Mouse (Mus musculus) kidney, adult 2 months (tissue): Measurements from ENCODE around the gene Llph. TPM values are rescaled to one million over a fixed set of nuclear protein-coding genes. Genes with fewer than 3 reads are reported as not detected.

ENCODE experiments used
- DNase-seq: peaks from one replicate; pipeline ENCODE4 v3.0.0; 2021
- H3K27ac ChIP-seq: fragments of 200-500 bp; 2 replicates; pipeline ENCODE4 v1.5.1; 2012; ENCODE audit warnings: low read depth, low read length, control low read depth, inconsistent platforms; ENCODE audit not compliant: insufficient read depth
- H3K27me3 ChIP-seq: fragments of 200-500 bp; replicated peaks from 2 replicates; pipeline ENCODE4 v1.6.1; 2012; ENCODE audit warnings: mild to moderate bottlenecking, moderate library complexity, low read length, inconsistent platforms; ENCODE audit not compliant: control insufficient read depth, insufficient read depth
- H3K36me3 ChIP-seq: fragments of 200-500 bp; 2 replicates; pipeline ENCODE4 v1.6.1; 2012; ENCODE audit warnings: mild to moderate bottlenecking, moderate library complexity, low read length, inconsistent platforms; ENCODE audit not compliant: control insufficient read depth, insufficient read depth
- H3K4me1 ChIP-seq: fragments of 200-500 bp; 2 replicates; pipeline ENCODE4 v1.6.1; 2011; ENCODE audit warnings: low read length; ENCODE audit not compliant: control insufficient read depth, insufficient read depth
- H3K4me3 ChIP-seq: fragments of 200-500 bp; 2 replicates; pipeline ENCODE4 v1.5.1; 2011; ENCODE audit warnings: mild to moderate bottlenecking, low read depth, low read length, control low read depth; ENCODE audit not compliant: insufficient read depth
- CTCF ChIP-seq: fragments of 200-500 bp; conservative IDR thresholded peaks from 2 replicates; pipeline ENCODE4 v1.5.1; 2011; ENCODE audit warnings: low read depth, mild to moderate bottlenecking, control low read depth, low read length, moderate library complexity, mixed read lengths; ENCODE audit not compliant: insufficient read depth, insufficient read length
- POLR2A ChIP-seq: fragments of 200-500 bp; IDR thresholded peaks from one replicate; pipeline ENCODE4 v1.6.1; 2011; ENCODE audit warnings: low read depth, low read length, control low read depth
- WGBS: fragments of 180-500 bp; shearing (Covaris S2); methylation state at CpG from one replicate; pipeline ENCODE4 v1.1.7; 2018; 5-methylcytosine and 5-hydroxymethylcytosine counted together
- polyA plus RNA-seq: library from polyadenylated mRNA; depleted of rRNA; stranded (reverse); fragments of >200 nt; gene quantifications from 2 replicates; pipeline ENCODE4 v1.2.3, GENCODE M21; 2012

Gene Llph
- polyA plus RNA-seq, 1 experiment, result 9.5 TPM

- H3K4me1 ChIP-seq, result no peaks in the 10 kb centered on the region; the same call in 1 of the 2 replicates
- no peak overlapping the region for H3K4me3 ChIP-seq
- 68% methylated on average over 14 of the region's 14 CpGs for WGBS
- peaks cover 3% of the 10 kb centered on the region for H3K36me3 ChIP-seq
- H3K27ac ChIP-seq, result no peak overlapping the region
- DNase-seq, result peak; percentile 32
- H3K27me3 ChIP-seq, result no peaks in the 10 kb centered on the region
- TF ChIP-seq POLR2A (no peak), CTCF (no peak)
Observed at GRCm38 (mm10) chr10:120219578-120220359, 7.1 kb upstream of the Llph start.

- TF ChIP-seq POLR2A (no peak), CTCF (no peak)
- DNase-seq, result no peak
- Histone ChIP-seq H3K4me3 (no peak overlapping the region), H3K4me1 (no peaks in the 10 kb centered on the region; the same call in 1 of the 2 replicates), H3K36me3 (peaks cover 3% of the 10 kb centered on the region), H3K27me3 (no peaks in the 10 kb centered on the region), H3K27ac (no peak overlapping the region)
- 54% methylated on average over 7 of the region's 7 CpGs for WGBS
Observed at GRCm38 (mm10) chr10:120220776-120221175, 6.1 kb upstream of the Llph start.

GRCm38 (mm10) chr10:120231718-120232117, 4.8 kb downstream of the Llph start:
- Histone ChIP-seq H3K27ac (no peak overlapping the region), H3K4me3 (no peak overlapping the region), H3K4me1 (peaks cover 3% of the 10 kb centered on the region; the same call in 1 of the 2 replicates), H3K36me3 (peaks cover 1% of the 10 kb centered on the region), H3K27me3 (no peaks in the 10 kb centered on the region)
- DNase-seq, result peak; percentile 62
- WGBS, result 22% methylated on average over 5 of the region's 5 CpGs
- TF ChIP-seq CTCF (peak; percentile 80), POLR2A (no peak)

- peak overlapping the region; percentile 33; the same call in 1 of the 2 replicates for H3K4me3 ChIP-seq
- no peaks in the 10 kb centered on the region; the same call in none of the 2 replicates for H3K36me3 ChIP-seq
- H3K27me3 ChIP-seq, result no peaks in the 10 kb centered on the region
- no peaks in the 10 kb centered on the region for H3K4me1 ChIP-seq
- DNase-seq, result peak; percentile 67
- 18% methylated on average over 18 of the region's 18 CpGs for WGBS
- TF ChIP-seq POLR2A (no peak), CTCF (peak; percentile 58)
- H3K27ac ChIP-seq, result no peak overlapping the region; the same call in 1 of the 2 replicates
Observed at GRCm38 (mm10) chr10:120233655-120234367, 6.9 kb downstream of the Llph start.

GRCm38 (mm10) chr10:120236855-120237254, 10.0 kb downstream of the Llph start:
- Histone ChIP-seq H3K27me3 (no peaks in the 10 kb centered on the region), H3K27ac (no peak overlapping the region), H3K4me3 (no peak overlapping the region), H3K36me3 (no peaks in the 10 kb centered on the region; the same call in 1 of the 2 replicates), H3K4me1 (no peaks in the 10 kb centered on the region)
- DNase-seq, result no peak
- TF ChIP-seq POLR2A, result no peak
- TF ChIP-seq CTCF, result no peak
- WGBS, result 64% methylated on average over 9 of the region's 9 CpGs

GRCm38 (mm10) chr10:120238241-120238640, 11.4 kb downstream of the Llph start:
- TF ChIP-seq POLR2A (no peak), CTCF (no peak)
- H3K36me3 ChIP-seq, result no peaks in the 10 kb centered on the region
- H3K4me1 ChIP-seq, result no peaks in the 10 kb centered on the region
- WGBS, result 92% methylated on average over 8 of the region's 8 CpGs
- H3K27me3 ChIP-seq, result no peaks in the 10 kb centered on the region
- H3K27ac ChIP-seq, result no peak overlapping the region
- no peak overlapping the region for H3K4me3 ChIP-seq
- no peak for DNase-seq

- TF ChIP-seq CTCF (no peak), POLR2A (no peak)
- WGBS, result 76% methylated on average over 6 of the region's 6 CpGs
- no peaks in the 10 kb centered on the region for H3K36me3 ChIP-seq
- no peak overlapping the region for H3K4me3 ChIP-seq
- H3K27ac ChIP-seq, result no peak overlapping the region
- H3K4me1 ChIP-seq, result no peaks in the 10 kb centered on the region
- DNase-seq, result no peak
- H3K27me3 ChIP-seq, result no peaks in the 10 kb centered on the region
Observed at GRCm38 (mm10) chr10:120239476-120239875, 12.6 kb downstream of the Llph start.
